Mouse (Mus musculus) A20 (cell line): ENCODE measurements around the gene Olfr576.

ENCODE experiments used
- DNase-seq: peaks from one replicate; pipeline ENCODE4 v3.0.0-alpha.2; 2011; ENCODE audit warnings: low read depth, low spot score

Gene Olfr576

DNA sequence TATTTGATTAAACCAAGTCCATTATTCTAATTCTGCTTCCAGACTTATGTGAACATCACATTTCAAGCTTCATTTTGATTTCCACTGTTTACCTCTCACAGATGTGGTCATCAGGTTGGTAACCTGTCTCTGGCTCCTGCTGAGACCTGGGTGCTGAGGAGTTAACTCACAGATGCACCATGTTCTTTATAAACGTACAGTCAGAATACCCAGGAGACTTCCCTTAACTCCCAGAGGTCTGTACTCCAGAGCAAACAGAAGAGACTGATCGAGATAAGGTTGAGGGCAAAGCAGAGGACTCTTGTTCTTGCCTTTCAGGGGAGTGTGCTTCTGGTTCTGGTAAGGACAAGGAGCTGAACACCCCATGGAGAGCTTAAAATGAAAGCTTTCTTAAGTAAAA, at the start of gene Olfr576:
Olfr576 (plus strand) TSS at position 301 of the 400 bp plus-strand sequence.
- no peak for DNase-seq

DNA sequence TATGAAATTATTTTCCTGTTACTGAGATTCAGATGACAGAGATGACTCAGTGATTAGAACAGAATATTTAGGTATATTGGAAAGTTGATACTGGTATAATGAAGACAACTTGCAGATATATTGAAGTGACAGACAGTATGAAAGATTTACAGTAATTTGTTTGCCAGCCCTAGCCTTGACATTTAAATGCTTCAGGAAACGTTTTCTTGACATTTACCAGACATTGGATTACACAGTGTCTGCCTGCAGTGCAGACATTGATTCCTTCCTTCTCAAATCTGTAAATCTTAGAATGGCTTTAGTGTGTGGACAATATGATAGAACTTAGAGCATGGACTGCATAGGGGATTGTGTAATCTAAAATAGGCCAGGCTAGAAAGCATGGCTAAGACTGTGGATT, 47.2 kb upstream of the Olfr576 start:
- no peak for DNase-seq

DNA sequence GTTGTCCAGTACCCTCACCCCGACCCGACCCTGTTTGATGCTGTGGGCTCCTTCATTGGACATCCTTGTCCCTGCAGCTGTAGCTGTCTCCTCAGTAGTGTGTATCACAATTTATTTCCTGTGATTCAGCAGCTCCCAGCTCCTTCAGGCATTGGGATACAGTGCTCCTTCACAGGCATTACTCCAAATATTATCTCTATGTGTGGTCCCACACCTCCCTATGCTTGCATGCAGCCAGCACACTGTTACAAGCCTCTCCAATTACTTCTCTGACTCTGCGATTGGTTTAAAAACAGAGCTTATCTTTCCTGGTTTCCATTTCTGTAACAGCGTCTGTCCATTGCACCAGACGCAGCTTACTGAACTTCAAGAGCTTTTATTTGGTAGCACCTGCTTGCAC, 46.1 kb upstream of the Olfr576 start:
- DNase-seq = no peak

DNA sequence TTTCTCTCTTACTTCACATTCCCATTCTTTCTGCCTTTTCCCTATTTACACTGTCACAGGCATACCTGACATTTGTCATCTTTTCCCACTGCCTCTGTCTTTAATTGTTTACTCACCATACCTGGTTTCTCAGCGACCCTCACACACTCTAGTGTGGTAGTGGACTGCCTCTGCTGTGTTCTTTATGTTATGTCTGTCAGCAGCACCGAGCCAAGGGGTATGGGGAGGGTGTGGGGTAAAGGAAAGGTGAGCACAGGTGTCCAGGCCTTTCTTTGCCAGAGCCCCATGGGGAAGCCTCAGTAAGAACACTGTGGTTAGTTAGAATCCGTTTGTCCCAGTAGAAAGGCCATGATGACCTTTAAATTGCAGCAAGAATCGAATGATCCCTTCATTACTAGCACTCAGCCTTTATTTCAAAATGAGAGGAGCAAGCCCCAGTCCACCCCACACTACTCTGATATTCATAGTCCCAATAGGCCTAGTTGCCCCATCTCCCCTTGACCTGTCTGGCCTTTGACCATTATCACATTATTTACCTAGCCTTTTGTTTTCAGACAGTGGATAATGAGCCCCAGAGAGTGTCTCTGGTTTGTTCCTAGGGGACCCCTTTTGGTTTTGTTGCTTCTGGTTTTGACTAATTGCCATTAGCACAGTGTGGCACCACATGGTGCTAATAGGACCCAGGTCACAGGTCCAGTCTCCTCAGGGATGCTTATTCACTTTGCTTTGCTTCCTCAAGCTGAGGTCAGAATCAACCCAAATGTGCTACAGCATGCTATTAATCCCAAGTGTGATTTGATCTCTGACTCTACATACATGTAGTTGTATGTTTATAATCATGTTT, 45.2 kb upstream of the Olfr576 start, which contains the start of gene Olfr571:
Olfr571 (minus strand) TSS at position 505 of the 844 bp plus-strand sequence.
- DNase-seq = no peak

DNA sequence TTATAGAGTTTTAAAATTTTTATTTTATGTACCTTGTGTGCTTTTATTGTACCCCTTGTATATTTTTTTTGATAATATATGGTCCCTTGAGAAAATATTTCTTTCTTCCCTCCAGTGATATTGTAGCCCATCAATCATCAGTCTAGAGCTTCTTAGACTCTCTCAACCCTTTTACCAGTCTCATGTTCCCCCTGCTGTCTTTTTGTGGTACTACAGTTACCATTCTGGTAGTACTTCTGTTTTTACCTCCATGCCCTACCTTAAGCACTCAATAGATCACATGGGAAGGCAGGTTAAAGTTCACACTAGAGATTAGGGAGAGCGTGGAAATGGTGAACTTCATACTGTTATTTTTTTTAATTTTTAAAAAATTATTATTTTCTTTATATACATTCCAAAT, 42.8 kb upstream of the Olfr576 start:
- DNase-seq = peak; percentile 61

DNA sequence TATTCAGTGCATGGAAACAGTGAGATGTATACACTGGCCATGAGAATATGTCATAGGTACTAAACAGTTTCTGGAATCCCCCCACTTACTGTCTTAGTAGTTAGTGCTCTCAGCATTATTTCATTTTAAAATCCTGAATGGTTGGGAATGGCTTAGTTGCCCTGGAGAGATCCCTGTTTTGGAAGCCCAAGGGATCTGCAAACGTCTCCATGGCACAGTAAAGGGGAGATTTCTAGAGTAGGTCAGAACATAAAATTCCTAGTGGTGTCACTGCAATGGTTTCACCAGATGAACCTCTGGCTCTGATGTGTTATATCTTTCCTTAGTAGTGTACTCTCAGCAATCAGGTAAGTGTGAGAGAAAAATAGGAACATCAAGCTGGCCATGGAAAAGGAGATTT, 38.4 kb upstream of the Olfr576 start, which contains the start of gene Olfr572:
Olfr572 (plus strand) TSS at position 301 of the 400 bp plus-strand sequence.
- no peak for DNase-seq

DNA sequence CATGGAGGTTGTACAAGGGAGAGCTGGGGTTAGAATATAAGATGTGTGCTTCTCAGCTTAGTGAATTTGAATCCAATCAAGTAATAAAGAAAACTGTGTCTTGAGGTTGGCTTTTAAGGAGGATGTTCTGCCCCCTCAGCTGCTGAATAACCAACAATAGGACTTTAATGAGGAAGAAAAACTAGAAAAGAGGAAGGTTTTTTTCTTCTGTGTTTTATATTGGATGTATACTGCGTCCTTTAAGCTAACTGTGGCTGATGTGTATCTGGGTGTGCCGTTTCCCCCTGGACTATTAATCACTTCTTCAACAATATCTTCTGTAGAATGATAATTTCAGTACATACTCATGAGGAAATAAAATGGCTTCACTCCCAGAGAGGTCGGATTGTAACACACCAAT, 35.4 kb upstream of the Olfr576 start:
- DNase-seq = peak; percentile 12

DNA sequence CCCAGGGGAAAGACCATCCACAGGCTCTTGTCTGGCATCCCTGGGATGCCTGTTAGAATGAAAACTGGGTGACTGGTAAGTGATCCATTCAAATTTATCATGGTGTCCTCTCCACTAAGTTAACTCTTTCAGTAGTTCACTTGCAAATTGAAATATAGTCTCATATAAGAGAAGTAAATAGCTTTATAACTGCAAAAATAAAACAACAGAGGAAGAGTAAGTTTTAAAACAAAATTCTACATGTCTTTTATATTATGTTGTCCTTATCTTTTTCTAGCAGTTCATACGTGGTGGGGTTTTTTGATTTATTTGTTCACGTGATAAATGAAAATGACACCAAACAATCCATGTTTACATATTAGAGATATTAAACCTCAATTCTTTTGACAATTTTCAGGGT, 20.0 kb upstream of the Olfr576 start, which contains the start of gene Olfr573-ps1:
Olfr573-ps1 (minus strand) TSS at position 101 of the 400 bp plus-strand sequence.
- DNase-seq = no peak

DNA sequence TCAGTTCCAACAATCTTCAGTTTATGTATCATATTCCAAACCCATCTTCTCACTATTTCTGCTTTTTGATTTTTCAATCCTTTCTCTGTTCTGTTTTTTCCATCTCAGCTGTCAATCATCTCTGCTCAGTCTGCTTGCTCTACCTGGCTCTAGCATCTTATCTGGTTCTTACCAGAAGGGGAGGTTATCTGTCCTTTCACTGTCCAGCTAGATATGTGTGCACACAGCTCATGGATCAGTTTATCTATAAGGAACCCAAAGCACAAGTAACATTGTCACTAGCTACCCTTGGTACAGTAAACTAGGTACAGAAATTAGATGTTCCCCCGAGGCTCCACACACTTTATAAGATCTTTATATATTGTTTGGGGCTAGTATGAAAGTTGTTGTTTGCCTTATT, 19.0 kb upstream of the Olfr576 start:
- no peak for DNase-seq

DNA sequence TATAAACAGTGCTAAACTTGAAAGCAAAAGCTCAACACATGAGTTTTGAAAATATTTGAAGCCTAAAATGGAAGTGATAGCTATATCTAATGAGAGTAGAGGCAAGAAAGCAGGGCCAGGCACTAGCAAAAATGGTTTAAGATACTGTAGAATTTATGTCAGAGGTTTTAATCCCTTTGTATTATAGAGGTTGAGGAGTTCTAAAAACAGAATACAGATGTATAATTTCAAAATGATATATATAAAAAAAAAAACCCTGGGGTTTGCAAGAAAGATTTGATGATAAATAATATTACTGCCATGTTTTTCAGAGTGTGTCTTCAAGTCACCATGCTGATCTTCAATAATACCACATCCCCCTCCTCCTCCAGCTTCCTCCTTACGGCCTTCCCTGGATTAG, 14.3 kb upstream of the Olfr576 start, which contains the start of gene Olfr574:
Olfr574 (plus strand) TSS at position 301 of the 400 bp plus-strand sequence.
- no peak for DNase-seq

DNA sequence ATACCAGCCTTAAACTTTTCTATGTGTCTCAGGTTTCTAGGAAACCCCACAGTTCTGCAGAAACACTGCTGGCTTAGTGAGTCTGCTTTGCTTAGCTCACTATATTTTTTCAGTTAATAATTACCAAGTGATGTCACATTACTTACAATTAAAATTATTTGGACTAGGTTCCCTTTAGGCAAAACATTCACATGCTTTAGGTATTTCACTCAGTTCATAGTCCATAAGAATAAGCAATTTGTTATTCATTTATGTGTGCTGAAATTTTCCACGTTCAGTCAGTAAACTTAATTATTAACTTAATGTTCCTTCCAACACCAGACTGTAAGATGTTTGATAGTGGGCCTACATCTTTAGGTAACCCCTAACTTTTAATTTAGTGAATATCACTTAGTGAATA, 11.7 kb upstream of the Olfr576 start:
- no peak for DNase-seq

DNA sequence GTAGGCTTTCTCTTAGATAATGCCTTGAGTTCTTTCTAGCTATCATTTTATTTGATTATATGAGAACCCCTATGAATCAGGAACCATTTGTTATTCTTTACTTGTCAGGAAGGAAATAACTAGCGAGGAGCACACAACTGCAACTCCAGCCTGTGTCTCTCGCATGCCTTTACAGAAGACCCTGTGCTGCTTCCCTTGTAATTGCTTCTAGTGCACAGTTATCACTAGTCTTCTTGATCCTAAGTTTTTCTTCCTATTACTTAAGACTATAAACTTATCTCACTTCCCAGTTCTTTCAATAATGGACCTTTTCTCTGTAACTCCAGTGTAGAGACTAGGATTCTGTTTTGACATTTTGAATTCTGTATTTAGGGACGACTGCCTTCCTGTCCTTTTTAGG, 4.3 kb upstream of the Olfr576 start:
- DNase-seq = no peak

DNA sequence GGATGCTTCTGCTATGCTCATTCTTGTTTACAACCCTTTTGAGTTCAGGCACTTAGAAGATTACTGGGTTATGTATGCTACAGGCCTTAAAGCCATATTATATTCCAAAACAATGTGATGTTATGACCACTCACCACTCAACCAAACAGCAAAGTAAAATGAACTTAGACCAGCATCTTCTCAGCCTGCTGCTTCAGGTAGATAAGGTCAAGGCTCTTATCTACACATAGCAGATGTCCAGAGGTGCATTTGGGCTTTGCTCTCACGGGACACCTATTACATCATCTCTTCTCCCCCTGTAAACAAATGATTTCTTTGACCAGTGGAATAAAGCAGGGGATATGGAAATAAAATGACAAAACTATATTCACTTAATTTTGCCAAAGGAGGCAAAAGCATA, 3.9 kb upstream of the Olfr576 start, which contains the start of gene Olfr575:
Olfr575 (minus strand) TSS at position 183 of the 400 bp plus-strand sequence.
- DNase-seq = no peak

DNA sequence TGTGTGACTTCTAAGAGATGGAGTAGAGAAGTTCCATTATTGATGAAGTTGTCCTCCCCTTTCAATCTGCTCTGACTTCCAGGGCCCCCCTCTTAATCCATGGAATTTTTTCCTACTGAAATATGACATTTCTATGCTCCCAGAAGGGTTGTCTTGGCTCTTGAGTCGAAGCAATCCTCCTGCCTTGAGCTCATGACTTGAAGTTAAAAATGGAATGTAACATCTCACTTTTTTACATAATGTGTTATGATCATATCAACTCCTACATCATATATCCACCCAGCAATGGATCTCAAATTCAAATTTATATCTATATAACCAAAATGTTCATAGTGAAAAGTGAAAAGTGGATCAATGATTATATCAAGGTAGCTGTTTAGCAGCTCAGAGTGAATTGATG, 11.9 kb downstream of the Olfr576 start:
- no peak for DNase-seq

DNA sequence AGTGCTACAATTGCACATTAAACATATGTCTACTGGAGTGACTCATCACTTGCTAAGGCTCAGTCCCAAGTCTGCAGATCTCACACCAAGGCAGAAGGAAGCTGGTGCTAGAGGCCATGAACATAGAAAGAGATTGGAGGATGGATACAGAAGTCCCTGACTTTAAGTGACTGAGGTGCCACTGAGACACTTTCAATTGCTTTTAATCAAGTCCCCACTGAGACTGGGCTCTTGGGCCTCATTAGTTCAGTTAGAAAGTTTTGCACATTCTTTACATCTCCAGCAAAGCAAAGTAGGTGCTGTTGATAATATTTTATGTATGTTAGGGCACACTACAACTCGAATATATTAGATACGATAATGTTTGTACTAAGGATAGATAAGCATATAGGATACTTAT, 13.4 kb downstream of the Olfr576 start, which contains the start of gene Olfr577:
Olfr577 (minus strand) TSS at position 101 of the 400 bp plus-strand sequence.
- DNase-seq = no peak

DNA sequence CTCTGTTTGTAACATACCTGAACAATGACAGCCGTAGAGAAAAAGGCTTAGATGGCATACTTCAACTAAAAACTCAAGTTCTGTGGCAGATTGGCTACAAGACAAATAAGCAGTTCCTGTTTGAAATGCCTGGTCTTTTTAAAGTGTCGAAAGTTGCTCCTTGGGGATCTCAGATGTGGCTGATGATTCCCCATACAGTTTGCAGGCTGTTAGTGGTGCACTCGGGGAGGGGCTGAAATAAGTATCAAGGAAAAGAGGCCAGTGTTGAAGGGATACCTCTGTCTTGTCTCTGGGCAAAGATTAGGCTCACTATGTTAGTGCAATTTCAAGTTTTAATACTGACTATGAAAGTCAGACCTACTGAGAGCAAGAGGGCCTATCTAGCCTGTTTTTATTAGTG, 26.8 kb downstream of the Olfr576 start, which contains the start of gene Olfr578:
Olfr578 (minus strand) TSS at position 101 of the 400 bp plus-strand sequence.
- DNase-seq = no peak
